Mouse (Mus musculus) G1E (cell line): ENCODE measurements at regions not wholly inside any gene's neighbourhood (a gene's known extent, or its start where the extent isn't known, plus 50 kb on each side); places are given as distances from the start of the nearest gene placed in this dataset.

Experiments
- CTCF ChIP-seq: IDR thresholded peaks from 2 replicates; pipeline ENCODE4 v1.5.1; 2012; ENCODE audit warnings: low read depth, low read length, inconsistent platforms, mixed read lengths
- GATA2 ChIP-seq: IDR thresholded peaks from 2 replicates; pipeline ENCODE4 v1.6.1; 2012; ENCODE audit warnings: low read depth, low read length, inconsistent platforms, borderline replicate concordance
- POLR2AphosphoS5 ChIP-seq: IDR thresholded peaks from 2 replicates; pipeline ENCODE4 v1.6.1; 2012; ENCODE audit warnings: low read depth, low read length, inconsistent platforms; ENCODE audit not compliant: insufficient replicate concordance
- TAL1 ChIP-seq: conservative IDR thresholded peaks from 2 replicates; pipeline ENCODE4 v1.6.1; 2012; ENCODE audit warnings: low read depth, low read length, inconsistent platforms, mixed read lengths

DNA sequence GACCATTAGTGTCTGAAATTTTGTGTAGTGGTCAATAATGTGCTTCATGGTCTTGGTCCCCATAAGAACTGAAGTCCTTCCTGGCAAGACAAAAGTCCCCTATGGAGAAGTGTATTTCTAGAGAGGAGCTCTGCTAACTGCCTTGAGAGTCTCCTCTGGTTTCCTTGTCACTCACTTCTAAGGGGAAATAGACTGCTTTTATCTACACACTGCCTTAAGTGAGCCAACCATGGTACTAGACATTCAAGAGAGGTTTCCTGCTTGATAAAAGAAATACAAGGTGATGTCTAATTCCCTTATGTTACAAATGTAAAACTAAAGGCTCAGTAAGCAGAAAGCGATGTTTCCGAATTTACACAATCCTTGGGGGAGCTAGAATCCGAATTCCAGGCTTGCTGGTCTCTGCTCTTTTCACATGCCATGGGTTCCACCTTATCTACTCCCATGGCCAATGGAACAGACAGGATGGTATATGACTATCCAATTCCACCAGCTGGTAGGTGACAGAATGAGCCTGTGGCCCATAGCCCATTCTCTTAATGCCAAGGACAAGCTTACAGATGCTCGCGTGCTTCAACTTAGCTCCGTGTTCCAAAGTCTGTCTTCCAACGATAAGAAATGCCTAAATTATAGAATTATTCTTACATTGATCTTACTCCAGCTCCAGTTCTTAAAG lies 305.3 kb downstream of the Fam49a start:
- TF ChIP-seq GATA2 (no peak), TAL1 (no peak), CTCF (no peak), POLR2AphosphoS5 (no peak)
